ENCODE assay signal across 8 mouse cellular contexts in the genomic region with DNA sequence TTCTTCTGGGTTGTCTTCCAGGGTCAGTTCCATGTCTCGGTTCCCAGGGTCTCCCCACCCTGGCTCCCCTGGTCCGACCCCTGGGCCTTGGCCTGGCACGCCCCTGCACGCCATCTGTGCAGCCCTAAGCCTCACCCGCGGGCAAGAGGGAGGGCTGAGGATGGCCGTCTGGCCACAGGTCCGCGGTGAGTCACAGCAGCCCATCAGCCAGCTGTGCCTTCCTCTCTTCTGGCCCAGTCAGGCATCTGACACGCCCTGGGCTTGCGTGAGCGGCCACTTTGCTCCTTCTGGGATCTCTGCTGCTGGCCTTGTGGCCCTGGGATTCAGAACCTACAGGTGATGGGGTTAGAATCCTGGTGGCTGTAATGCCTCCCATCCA. TPM values are rescaled to one million over a fixed set of nuclear protein-coding genes. Genes with fewer than 3 reads are reported as not detected.
A peak's percentile ranks its signal among the peaks of the same experiment; 100 is the strongest.
DNase-seq lines count a peak whose midpoint lies in the region; ATAC-seq and TF ChIP-seq lines count a peak whose summit lies in the region.

No protein-coding gene starts in this region.

- no peak for TF ChIP-seq EP300 in ES-Bruce4 (IDR thresholded peaks at IDR 0.05; ENCODE audit: insufficient read depth, low read depth, low read length)

- H3K4me1 ChIP-seq in ES-Bruce4 (ENCODE audit: control insufficient read depth, insufficient read depth, low read length), result peaks cover 5% of the 10 kb centered on the region
- peaks cover 77% of the 10 kb centered on the region for H3K4me1 ChIP-seq in limb, embryonic 13.5 days

- no peak for TF ChIP-seq POLR2A in ES-Bruce4 (IDR thresholded peaks at IDR 0.05; ENCODE audit: insufficient read depth, low read length)

- H3K4me2 ChIP-seq in limb, embryonic 13.5 days (replicated peaks), result peak overlapping the region; percentile 89

- no peaks in the 10 kb centered on the region for H3K36me3 ChIP-seq in ES-Bruce4 (ENCODE audit: control insufficient read depth, insufficient read depth, low read length, poor library complexity, severe bottlenecking)
- no peaks in the 10 kb centered on the region for H3K36me3 ChIP-seq in limb, embryonic 13.5 days

- intact Hi-C loops in gastrocnemius, postnatal 14 days (cut with DNase I; ENCODE audit: low total_unique reads), result no loop called here

- DNase-seq in 3T3-L1 (ENCODE audit: low read depth, low spot score), result peak; percentile 73
- DNase-seq in gastrocnemius, postnatal 14 days, result peak; percentile 63
- no peak for DNase-seq in layer of hippocampus, postnatal 25 days (ENCODE audit: extremely low spot score in 1 of 2, low spot score in 1 of 2)
- no peak for DNase-seq in left cerebral cortex, adult 11 months (ENCODE audit: low spot score)
- no peak for DNase-seq in thymus, adult 18-20 months
- DNase-seq in spleen, adult 18-20 months, result no peak

- no peak overlapping the region for H3K27ac ChIP-seq in ES-Bruce4 (ENCODE audit: insufficient read depth, low read length)
- peak overlapping the region; percentile 65; the same call in 1 of the 2 replicates for H3K27ac ChIP-seq in limb, embryonic 13.5 days

- H3K9me3 ChIP-seq in ES-Bruce4 (replicated peaks; ENCODE audit: control insufficient read depth, insufficient read depth, low read length, poor library complexity, severe bottlenecking), result no peaks in the 10 kb centered on the region
- no peaks in the 10 kb centered on the region for H3K9me3 ChIP-seq in limb, embryonic 13.5 days

- TF ChIP-seq CTCF in ES-Bruce4 (IDR thresholded peaks at IDR 0.05; ENCODE audit: low read depth, low read length), result no peak

- H3K9ac ChIP-seq in ES-Bruce4 (ENCODE audit: low read depth, poor library complexity, severe bottlenecking), result peak overlapping the region; percentile 87
- H3K9ac ChIP-seq in limb, embryonic 13.5 days, result peak overlapping the region; percentile 84

- H3K4me3 ChIP-seq in ES-Bruce4 (ENCODE audit: low read depth, low read length), result peak overlapping the region; percentile 49
- peak overlapping the region; percentile 75 for H3K4me3 ChIP-seq in limb, embryonic 13.5 days

- peaks cover 8% of the 10 kb centered on the region for H3K27me3 ChIP-seq in ES-Bruce4 (ENCODE audit: control insufficient read depth, insufficient read depth, low read length, poor library complexity, severe bottlenecking)
- H3K27me3 ChIP-seq in limb, embryonic 13.5 days, result peaks cover 76% of the 10 kb centered on the region

- 24% methylated on average over 12 of the region's 12 CpGs for WGBS in limb, embryonic 13.5 days

- no peak for ATAC-seq in limb, embryonic 13.5 days (ENCODE audit: low FRiP score, low read depth)

RNA-seq across cellular contexts. Expression of a gene that starts 1.4 kb away (rescaled TPM):
- polyA plus RNA-seq in ES-Bruce4 (2011; ENCODE audit: insufficient read depth, insufficient read length, low read depth, missing spikeins), result 6.5 and 6.8 TPM in 2 replicates
- 1 to 10 TPM; 8.8 to 9.8 TPM for total RNA-seq in gastrocnemius, postnatal 14 days (2021)
- 8.1 and 8.9 TPM in 2 replicates for polyA plus RNA-seq in limb, embryonic 13.5 days (2015; fragmentation: Nextera tagmentation; extraction: Ambion mirVana)
- 1 to 10 TPM; 3.6 to 6.6 TPM for total RNA-seq in layer of hippocampus, postnatal 25 days (2021)

RNA-seq across cellular contexts. Expression of a gene that starts 17.6 kb away (rescaled TPM):
- polyA plus RNA-seq in ES-Bruce4 (2011; ENCODE audit: insufficient read depth, insufficient read length, low read depth, missing spikeins), result 0.36 and 0.64 TPM in 2 replicates
- total RNA-seq in gastrocnemius, postnatal 14 days (2021), result not detected
- 2.6 and 3.1 TPM in 2 replicates for polyA plus RNA-seq in limb, embryonic 13.5 days (2015; fragmentation: Nextera tagmentation; extraction: Ambion mirVana)
- total RNA-seq in layer of hippocampus, postnatal 25 days (2021), result under 1 TPM in 1 of 2 experiments, not detected in 1; 0.10 TPM

Comparison
In these comparisons a context has a peak if more than half of its experiments do, and no peak if none do; other contexts are left out.
1. DNase-seq: peak in 3T3-L1 (single experiment) and gastrocnemius, postnatal 14 days (single experiment); none in layer of hippocampus, postnatal 25 days (0 of 2), left cerebral cortex, adult 11 months (single experiment), thymus, adult 18-20 months (0 of 2) and spleen, adult 18-20 months (0 of 2).